Mouse (Mus musculus): ENCODE data around the gene Dclre1a. TPM values are rescaled to one million over a fixed set of nuclear protein-coding genes. Genes with fewer than 3 reads are reported as not detected.
A peak's percentile ranks its signal among the peaks of the same experiment; 100 is the strongest.
"Not testable (repeated sequence)": the region's sequence is repeated elsewhere in the genome, so short reads cannot be mapped to it uniquely, and the experiment has no call there.

The Dclre1a gene
- polyA plus RNA-seq, 1 experiment from 2014 or later = 19.0 TPM

DNA sequence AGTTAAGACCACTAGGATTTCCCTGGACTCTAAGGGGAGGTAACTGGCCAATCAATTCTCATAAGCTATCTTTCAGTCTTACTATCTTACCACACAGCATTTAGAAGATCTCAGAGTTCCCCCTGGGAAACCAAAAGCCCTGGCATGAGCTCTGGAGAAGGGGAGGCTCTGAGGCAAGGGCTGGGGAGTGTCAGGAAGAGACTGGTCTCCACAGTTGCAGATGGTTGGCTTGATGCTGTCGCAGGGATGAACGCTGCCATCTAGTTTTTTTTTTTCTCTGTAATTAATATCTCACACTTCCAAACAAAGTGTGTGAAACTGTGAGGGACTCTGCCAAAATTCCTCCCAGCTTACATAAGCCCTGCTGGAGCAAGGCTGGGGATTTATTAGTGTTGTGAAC lies 53.9 kb downstream of the Dclre1a start:
- no CpG with 5 or more reads among the region's 2 CpGs for WGBS
- H3K27me3 ChIP-seq (replicated peaks; ENCODE audit: low read depth, poor library complexity, severe bottlenecking); H3K27ac ChIP-seq (replicated peaks): not testable (repeated sequence)

DNA sequence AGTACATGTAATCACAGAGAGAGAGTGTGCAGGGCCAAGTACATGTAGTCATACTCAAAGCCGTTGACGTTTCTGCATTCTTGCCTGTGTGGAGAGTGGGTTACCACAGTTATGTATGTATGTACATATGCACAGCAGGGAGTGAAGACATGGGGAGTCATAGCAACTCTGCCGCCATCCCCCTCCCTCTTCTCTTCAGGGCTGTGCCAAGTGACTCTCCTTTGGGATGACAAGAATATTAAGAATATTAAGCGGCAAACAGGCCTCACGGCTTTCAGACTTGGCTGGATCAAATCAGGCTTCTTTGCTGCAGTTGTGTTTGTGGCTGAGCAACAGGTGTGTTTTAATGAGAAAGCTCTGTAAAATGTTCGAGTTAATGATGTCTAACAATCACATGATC lies 58.4 kb downstream of the Dclre1a start:
- no peak for DNase-seq (ENCODE audit: low spot score)
- H3K9me3 ChIP-seq = no peaks in the 10 kb centered on the region
- WGBS = 87% methylated on average over 6 of the region's 6 CpGs

More for the DNA sequence above, 53.9 kb downstream of the Dclre1a start:
- H3K9me3 ChIP-seq; H3K4me1 ChIP-seq; H3K36me3 ChIP-seq (replicated peaks); H3K4me3 ChIP-seq; DNase-seq (ENCODE audit: low spot score): not testable (repeated sequence)

DNA sequence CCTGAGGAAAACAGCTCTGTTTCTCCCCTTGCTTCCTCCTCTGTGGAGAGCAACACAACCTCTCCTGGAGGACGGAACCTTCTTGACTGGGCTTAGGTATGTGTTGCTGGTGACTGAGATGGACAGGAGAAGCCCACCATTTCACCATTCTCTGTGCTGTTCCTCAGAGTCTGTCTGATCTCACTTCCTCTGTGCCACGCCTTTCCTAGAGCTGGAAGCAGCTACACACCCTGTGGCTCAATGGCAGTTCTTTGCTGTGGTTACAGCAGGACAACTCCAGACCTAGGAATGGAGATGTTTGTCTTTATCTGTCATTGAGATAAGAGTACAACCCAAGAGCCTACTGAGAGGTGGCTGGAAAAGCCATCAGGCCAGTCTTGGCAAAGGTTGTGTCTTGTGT lies 60.7 kb downstream of the Dclre1a start:
- 92% methylated on average over 2 of the region's 2 CpGs for WGBS
- no peak for DNase-seq (ENCODE audit: low spot score)
- no peaks in the 10 kb centered on the region for H3K36me3 ChIP-seq (replicated peaks)
- no peak overlapping the region for H3K4me3 ChIP-seq
- peaks cover 21% of the 10 kb centered on the region for H3K4me1 ChIP-seq
- H3K27me3 ChIP-seq (replicated peaks; ENCODE audit: low read depth, poor library complexity, severe bottlenecking) = no peaks in the 10 kb centered on the region
- no peak overlapping the region for H3K27ac ChIP-seq (replicated peaks)
- H3K9me3 ChIP-seq = no peaks in the 10 kb centered on the region

More for the DNA sequence above, 58.4 kb downstream of the Dclre1a start:
- H3K27ac ChIP-seq (replicated peaks) = no peak overlapping the region
- no peaks in the 10 kb centered on the region for H3K27me3 ChIP-seq (replicated peaks; ENCODE audit: low read depth, poor library complexity, severe bottlenecking)
- no peaks in the 10 kb centered on the region for H3K36me3 ChIP-seq (replicated peaks)
- H3K4me1 ChIP-seq = peaks cover 18% of the 10 kb centered on the region
- no peak overlapping the region for H3K4me3 ChIP-seq

DNA sequence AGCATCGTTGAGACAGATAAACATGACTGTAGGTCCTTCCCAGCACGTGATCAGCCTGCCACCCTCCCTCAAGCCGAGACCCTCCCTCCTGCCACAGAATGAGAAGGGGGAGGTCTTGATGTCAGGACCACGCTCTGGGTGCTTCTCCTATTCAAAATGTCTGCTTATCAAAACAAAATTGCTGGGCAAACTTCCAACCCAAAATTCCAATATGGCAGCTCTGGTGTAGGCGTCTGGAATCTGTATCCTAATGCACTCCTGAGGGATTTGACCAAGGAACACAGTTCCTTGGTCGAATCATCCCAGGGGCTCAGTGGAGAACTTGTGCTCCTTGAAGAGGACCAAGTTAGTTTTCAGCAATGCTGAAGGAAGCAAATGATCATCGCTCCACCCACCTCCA lies 61.1 kb downstream of the Dclre1a start:
- Histone ChIP-seq H3K4me3 (no peak overlapping the region), H3K4me1 (peaks cover 21% of the 10 kb centered on the region), H3K27ac (replicated peaks) (no peak overlapping the region), H3K27me3 (replicated peaks; ENCODE audit: low read depth, poor library complexity, severe bottlenecking) (no peaks in the 10 kb centered on the region), H3K9me3 (no peaks in the 10 kb centered on the region), H3K36me3 (replicated peaks) (no peaks in the 10 kb centered on the region)
- 90% methylated on average over 7 of the region's 7 CpGs for WGBS
- DNase-seq (ENCODE audit: low spot score) = no peak

- WGBS = 63% methylated on average over 13 of the region's 13 CpGs
- Histone ChIP-seq H3K27ac (replicated peaks) (peak overlapping the region; percentile 37; the same call in 1 of the 2 replicates), H3K4me3 (no peak overlapping the region), H3K36me3 (replicated peaks) (no peaks in the 10 kb centered on the region), H3K9me3 (no peaks in the 10 kb centered on the region), H3K27me3 (replicated peaks; ENCODE audit: low read depth, poor library complexity, severe bottlenecking) (no peaks in the 10 kb centered on the region), H3K4me1 (peaks cover 21% of the 10 kb centered on the region)
- DNase-seq (ENCODE audit: low spot score) = no peak
Observed at GRCm38 (mm10) chr19:56485376-56486271, 62.4 kb downstream of the Dclre1a start.

- no peaks in the 10 kb centered on the region for H3K9me3 ChIP-seq
- no peaks in the 10 kb centered on the region for H3K36me3 ChIP-seq (replicated peaks)
- H3K27me3 ChIP-seq (replicated peaks; ENCODE audit: low read depth, poor library complexity, severe bottlenecking) = no peaks in the 10 kb centered on the region
- 74% methylated on average over 13 of the region's 13 CpGs for WGBS
- H3K4me1 ChIP-seq = peaks cover 21% of the 10 kb centered on the region
- H3K27ac ChIP-seq (replicated peaks) = no peak overlapping the region
- H3K4me3 ChIP-seq = no peak overlapping the region
- no peak for DNase-seq (ENCODE audit: low spot score)
Observed at GRCm38 (mm10) chr19:56484630-56485375, 63.2 kb downstream of the Dclre1a start.

Other genes with a start within 250 kb of the Dclre1a start
- gene Nrap, start 158.2 kb downstream of the Dclre1a start, polyA plus RNA-seq (2016; fragmentation: Nextera tagmentation; extraction: Ambion mirVana) = 0.07 and 0.11 TPM in 2 replicates
- gene Casp7, start 151.1 kb downstream of the Dclre1a start, polyA plus RNA-seq (2016; fragmentation: Nextera tagmentation; extraction: Ambion mirVana) = 15.9 and 17.8 TPM in 2 replicates
- gene Plekhs1, start 86.6 kb downstream of the Dclre1a start, polyA plus RNA-seq (2016; fragmentation: Nextera tagmentation; extraction: Ambion mirVana) = 0.21 TPM in 1 of 2 replicates, not detected in the other
- 17.2 and 17.5 TPM in 2 replicates for gene Nhlrc2, start within 50 bp of the Dclre1a start, polyA plus RNA-seq (2016; fragmentation: Nextera tagmentation; extraction: Ambion mirVana)
- 0.24 and 0.26 TPM in 2 replicates for gene Adrb1, start 174.0 kb upstream of the Dclre1a start, polyA plus RNA-seq (2016; fragmentation: Nextera tagmentation; extraction: Ambion mirVana)